Mouse (Mus musculus) stomach, postnatal 0 days (tissue): ENCODE measurements around the gene Gbx2.

Experiments
- CTCF ChIP-seq: IDR thresholded peaks from 2 replicates; pipeline ENCODE4 v1.5.1; 2016; ENCODE audit warnings: antibody characterized with exemption, low read depth, mild to moderate bottlenecking, moderate library complexity
- EP300 ChIP-seq: optimal IDR thresholded peaks from 2 replicates; pipeline ENCODE3; 2016; ENCODE audit warnings: antibody characterized with exemption

GRCm38 (mm10) chr1:89940961-89941524 lies 10.1 kb upstream of the Gbx2 start:
- TF ChIP-seq CTCF (no peak), EP300 (no peak)
